Mouse (Mus musculus) midbrain, postnatal 0 days (tissue): ENCODE results near the gene Rbm44. TPM values are rescaled to one million over a fixed set of nuclear protein-coding genes. Genes with fewer than 3 reads are reported as not detected.
A peak's percentile ranks its signal among the peaks of the same experiment; 100 is the strongest.

Source experiments
- ATAC-seq: fragments of 200-750 bp; cut with Nextera tagmentation; 2 replicates; pipeline ENCODE4 v1.8.0; 2017; ENCODE audit warnings: moderate number of reproducible peaks, mild to moderate bottlenecking, moderate TSS enrichment, moderate library complexity; ENCODE audit not compliant: low FRiP score
- DNase-seq: peaks from one replicate; pipeline ENCODE4 v3.0.0-alpha.2; 2015; ENCODE audit warnings: low spot score
- H3K27ac ChIP-seq: fragments of 300-500 bp; sonication (generic); 2 replicates; pipeline ENCODE4 v1.5.1; 2014; ENCODE audit warnings: low read depth, mild to moderate bottlenecking, low read length, mixed read lengths
- H3K27me3 ChIP-seq: fragments of 300-500 bp; sonication (generic); 2 replicates; pipeline ENCODE4 v1.6.1; 2014; ENCODE audit warnings: low read length, control low read depth, mixed read lengths; ENCODE audit not compliant: insufficient read depth
- H3K36me3 ChIP-seq: fragments of 300-500 bp; sonication (generic); 2 replicates; pipeline ENCODE4 v1.6.1; 2014; ENCODE audit warnings: low read length, control low read depth, mixed read lengths; ENCODE audit not compliant: insufficient read depth
- H3K4me1 ChIP-seq: fragments of 300-500 bp; sonication (generic); 2 replicates; pipeline ENCODE4 v1.6.1; 2014; ENCODE audit warnings: mild to moderate bottlenecking, control low read depth, antibody characterized with exemption, low read length, mixed read lengths; ENCODE audit not compliant: insufficient read depth
- H3K4me2 ChIP-seq: fragments of 300-500 bp; sonication (generic); 2 replicates; pipeline ENCODE4 v1.6.1; 2014; ENCODE audit warnings: low read depth, mild to moderate bottlenecking, low read length, mixed read lengths; ENCODE audit not compliant: poor library complexity, severe bottlenecking
- H3K4me3 ChIP-seq: fragments of 300-500 bp; sonication (generic); 2 replicates; pipeline ENCODE4 v1.5.1; 2014; ENCODE audit warnings: low read depth, mild to moderate bottlenecking, low read length, moderate library complexity
- H3K9ac ChIP-seq: fragments of 300-500 bp; sonication (generic); replicated peaks from 2 replicates; pipeline ENCODE4 v1.6.1; 2014; ENCODE audit warnings: mild to moderate bottlenecking, low read length, moderate library complexity, mixed read lengths; ENCODE audit not compliant: poor library complexity, severe bottlenecking
- H3K9me3 ChIP-seq: fragments of 300-500 bp; sonication (generic); 2 replicates; pipeline ENCODE4 v1.6.1; 2016; ENCODE audit warnings: low read length, control low read depth
- CTCF ChIP-seq: IDR thresholded peaks from 2 replicates; pipeline ENCODE4 v1.5.1; 2016; ENCODE audit warnings: antibody characterized with exemption, mild to moderate bottlenecking
- WGBS: fragments of 180-500 bp; shearing (Covaris S2); extraction: QIAGEN DNeasy Blood & Tissue Kit; methylation state at CpG from one replicate; pipeline ENCODE4 v1.1.7; 2014; 5-methylcytosine and 5-hydroxymethylcytosine counted together
- polyA plus RNA-seq: library from polyadenylated mRNA; unstranded; fragments of >200 nt; fragmentation: Nextera tagmentation; extraction: Ambion mirVana; gene quantifications from 2 replicates; pipeline ENCODE4 v1.2.1, GENCODE M21; 2015
- total RNA-seq: library from RNA; depleted of rRNA; stranded (reverse); fragments of >200 nt; gene quantifications from 2 replicates; pipeline ENCODE4 v1.2.3, GENCODE M21; 2014

Rbm44 gene
- total and polyA plus RNA-seq, 2 experiments from 2014 or later: 0.11 TPM; not detected in 1

DNA sequence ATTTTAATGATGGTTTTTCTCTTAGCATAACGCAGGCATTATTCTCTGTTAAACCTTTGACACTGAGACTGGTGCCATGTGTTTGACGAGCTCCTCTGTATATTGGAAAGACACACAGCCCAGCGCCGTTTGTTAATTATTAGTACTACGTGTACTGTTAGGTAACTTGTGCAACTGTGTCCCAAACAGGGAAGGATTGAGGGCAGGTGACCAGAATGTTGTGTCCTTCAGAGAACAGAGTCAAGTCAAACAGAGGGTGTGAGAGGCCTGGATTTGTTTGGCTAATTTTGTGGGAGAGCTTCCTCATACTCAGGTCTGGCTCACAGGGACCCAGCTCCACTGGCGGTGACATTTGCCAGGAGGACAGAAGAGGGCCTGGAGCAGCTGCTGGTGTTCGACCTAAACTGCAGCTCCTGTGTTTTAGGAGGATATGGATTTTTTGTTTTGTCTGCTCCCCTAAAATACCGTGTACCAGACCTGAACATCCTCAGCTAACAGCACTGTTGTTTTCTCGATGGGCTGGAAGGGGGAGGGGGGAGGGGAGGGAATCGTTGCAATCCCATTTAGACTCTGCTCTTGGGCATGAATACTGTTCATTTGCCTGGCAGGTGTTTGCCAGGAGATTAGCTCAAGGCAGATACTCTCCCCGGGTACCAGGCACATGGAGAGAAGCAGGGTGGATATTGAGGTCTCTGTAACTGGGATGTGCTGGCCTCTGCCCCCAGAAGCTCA is 43.0 kb upstream of the Rbm44 start:
- Histone ChIP-seq H3K4me2 (no peak overlapping the region), H3K27me3 (no peaks in the 10 kb centered on the region), H3K4me3 (no peak overlapping the region), H3K36me3 (peaks cover 32% of the 10 kb centered on the region), H3K4me1 (no peaks in the 10 kb centered on the region), H3K9me3 (no peaks in the 10 kb centered on the region), H3K27ac (no peak overlapping the region), H3K9ac (no peak overlapping the region)
- DNase-seq (no peak), ATAC-seq (no peak)
- no peak for TF ChIP-seq CTCF
- 67% methylated on average over 11 of the region's 11 CpGs for WGBS

GRCm38 (mm10) chr1:91103366-91103983 is 41.4 kb upstream of the Rbm44 start:
- ATAC-seq: no peak
- H3K27me3 ChIP-seq: no peaks in the 10 kb centered on the region
- H3K4me1 ChIP-seq: no peaks in the 10 kb centered on the region
- no peaks in the 10 kb centered on the region for H3K9me3 ChIP-seq
- peaks cover 38% of the 10 kb centered on the region for H3K36me3 ChIP-seq
- H3K4me3 ChIP-seq: no peak overlapping the region
- H3K27ac ChIP-seq: no peak overlapping the region
- no peak overlapping the region for H3K9ac ChIP-seq
- no peak for TF ChIP-seq CTCF
- no peak overlapping the region for H3K4me2 ChIP-seq
- no peak for DNase-seq
- WGBS: 92% methylated on average over 15 of the region's 15 CpGs

DNA sequence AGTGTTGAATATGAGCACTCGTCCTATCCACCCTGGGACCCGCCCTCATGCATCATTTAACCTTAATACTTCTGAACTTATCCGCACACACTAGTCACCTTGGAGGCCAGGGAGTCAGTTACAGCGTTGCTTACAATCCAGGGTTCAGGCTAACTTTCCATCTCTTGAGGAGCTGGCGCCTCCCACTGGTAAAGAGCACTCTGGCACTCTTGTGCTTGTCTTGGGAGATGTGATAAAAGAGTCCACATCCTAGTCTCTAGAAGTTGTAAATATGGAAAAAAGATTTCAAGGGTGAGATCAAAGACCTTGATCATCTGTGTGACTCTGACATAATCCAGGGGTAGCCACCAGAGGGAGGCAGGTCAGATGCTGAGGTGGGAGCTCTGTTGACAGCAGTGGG is 37.3 kb upstream of the Rbm44 start:
- 69% methylated on average over 5 of the region's 5 CpGs for WGBS
- Histone ChIP-seq H3K36me3 (peaks cover 52% of the 10 kb centered on the region), H3K4me3 (no peak overlapping the region), H3K4me1 (no peaks in the 10 kb centered on the region), H3K9me3 (no peaks in the 10 kb centered on the region), H3K4me2 (no peak overlapping the region), H3K27me3 (no peaks in the 10 kb centered on the region), H3K27ac (no peak overlapping the region), H3K9ac (no peak overlapping the region)
- TF ChIP-seq CTCF: peak; percentile 57
- ATAC-seq (no peak), DNase-seq (no peak)

GRCm38 (mm10) chr1:91109302-91109701 is 35.6 kb upstream of the Rbm44 start:
- 86% methylated on average over 4 of the region's 4 CpGs for WGBS

DNA sequence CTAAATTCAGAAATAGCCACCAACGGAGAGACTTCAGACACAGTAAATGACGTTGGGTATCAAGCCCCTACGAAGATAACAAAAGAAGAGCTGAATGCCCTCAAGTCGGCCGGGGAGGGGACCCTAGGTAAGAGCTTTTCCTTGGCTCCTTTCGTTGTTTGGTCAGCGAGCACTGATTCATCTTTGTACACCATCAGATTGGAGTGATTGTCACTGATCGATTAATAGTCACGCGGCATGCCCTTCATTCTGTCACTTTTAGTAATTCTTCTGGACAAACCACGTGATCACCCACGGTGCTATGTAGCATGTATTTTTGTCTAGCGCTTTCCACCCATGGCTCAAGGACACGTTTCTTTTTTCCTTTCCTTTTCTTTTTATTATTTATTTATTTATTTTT is 32.7 kb upstream of the Rbm44 start:
- TF ChIP-seq CTCF: no peak
- Histone ChIP-seq H3K9ac (no peak overlapping the region), H3K36me3 (peaks cover 33% of the 10 kb centered on the region), H3K27ac (no peak overlapping the region), H3K4me3 (no peak overlapping the region), H3K9me3 (no peaks in the 10 kb centered on the region), H3K27me3 (no peaks in the 10 kb centered on the region), H3K4me2 (no peak overlapping the region), H3K4me1 (no peaks in the 10 kb centered on the region)
- DNase-seq (no peak), ATAC-seq (no peak)
- 91% methylated on average over 14 of the region's 14 CpGs for WGBS

More at GRCm38 (mm10) chr1:91109302-91109701, 35.6 kb upstream of the Rbm44 start:
- no peak for TF ChIP-seq CTCF
- DNase-seq (no peak), ATAC-seq (no peak)
- no peaks in the 10 kb centered on the region for H3K4me1 ChIP-seq
- no peak overlapping the region for H3K4me3 ChIP-seq
- no peaks in the 10 kb centered on the region for H3K9me3 ChIP-seq
- H3K9ac ChIP-seq: no peak overlapping the region
- H3K4me2 ChIP-seq: no peak overlapping the region
- no peaks in the 10 kb centered on the region for H3K27me3 ChIP-seq
- no peak overlapping the region for H3K27ac ChIP-seq
- peaks cover 42% of the 10 kb centered on the region for H3K36me3 ChIP-seq

DNA sequence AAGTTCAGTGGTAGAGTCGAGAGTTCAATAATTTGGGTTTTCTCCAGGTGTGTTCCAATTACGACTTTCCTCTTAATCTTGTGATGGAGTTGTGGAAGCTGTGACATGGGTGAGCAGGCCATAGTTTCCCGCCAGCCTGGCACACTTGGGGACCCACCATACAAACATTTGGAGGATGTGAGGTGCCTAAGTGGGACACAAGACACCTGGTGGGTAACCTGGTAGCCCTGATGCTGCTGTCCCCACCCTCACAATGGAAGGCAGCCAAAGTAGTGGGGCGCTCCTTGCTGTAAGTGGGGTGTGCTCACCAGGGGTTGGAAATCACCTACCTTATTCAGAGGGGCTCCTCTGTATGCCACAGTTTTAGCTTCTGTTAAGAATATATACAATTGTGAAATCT is 32.3 kb upstream of the Rbm44 start:
- Histone ChIP-seq H3K4me1 (no peaks in the 10 kb centered on the region), H3K9me3 (no peaks in the 10 kb centered on the region), H3K4me2 (no peak overlapping the region), H3K4me3 (no peak overlapping the region), H3K27me3 (no peaks in the 10 kb centered on the region), H3K36me3 (peaks cover 30% of the 10 kb centered on the region), H3K9ac (no peak overlapping the region), H3K27ac (no peak overlapping the region)
- WGBS: 98% methylated on average over 4 of the region's 4 CpGs
- TF ChIP-seq CTCF: no peak
- no peak for DNase-seq
- ATAC-seq: no peak
